Mouse (Mus musculus) stomach, postnatal 0 days (tissue): Measurements from ENCODE around the gene Rxfp1. TPM values are rescaled to one million over a fixed set of nuclear protein-coding genes. Genes with fewer than 3 reads are reported as not detected.

Source experiments
- ATAC-seq: fragments of 200-750 bp; cut with Nextera tagmentation; 2 replicates; pipeline ENCODE4 v1.8.0; 2017; ENCODE audit not compliant: low FRiP score, low TSS enrichment
- DNase-seq: peaks from one replicate; pipeline ENCODE4 v3.0.0-alpha.2; 2016; ENCODE audit warnings: low spot score
- H3K27ac ChIP-seq: fragments of 300-500 bp; sonication (generic); replicated peaks from 2 replicates; pipeline ENCODE4 v1.5.1; 2014; ENCODE audit warnings: mild to moderate bottlenecking, control low read depth
- H3K27me3 ChIP-seq: fragments of 300-500 bp; sonication (generic); 2 replicates; pipeline ENCODE4 v1.6.1; 2014; ENCODE audit warnings: low read length; ENCODE audit not compliant: control insufficient read depth, insufficient read depth
- H3K36me3 ChIP-seq: fragments of 300-500 bp; sonication (generic); 2 replicates; pipeline ENCODE4 v1.6.1; 2014; ENCODE audit warnings: low read length, mixed read lengths; ENCODE audit not compliant: control insufficient read depth, insufficient read depth
- H3K4me1 ChIP-seq: fragments of 300-500 bp; sonication (generic); replicated peaks from 2 replicates; pipeline ENCODE4 v1.6.1; 2014; ENCODE audit warnings: antibody characterized with exemption; ENCODE audit not compliant: control insufficient read depth, insufficient read depth
- H3K4me2 ChIP-seq: fragments of 300-500 bp; sonication (generic); replicated peaks from 2 replicates; pipeline ENCODE4 v1.6.1; 2014; ENCODE audit warnings: low read depth, mild to moderate bottlenecking, control low read depth, moderate library complexity
- H3K4me3 ChIP-seq: fragments of 300-500 bp; sonication (generic); 2 replicates; pipeline ENCODE4 v1.5.1; 2014; ENCODE audit warnings: low read depth, low read length, control low read depth
- H3K9ac ChIP-seq: fragments of 300-500 bp; sonication (generic); 2 replicates; pipeline ENCODE4 v1.6.1; 2014; ENCODE audit warnings: mild to moderate bottlenecking, low read length, control low read depth, mixed read lengths
- H3K9me3 ChIP-seq: fragments of 300-500 bp; sonication (generic); 2 replicates; pipeline ENCODE4 v1.6.1; 2016; ENCODE audit warnings: low read length; ENCODE audit not compliant: control insufficient read depth
- CTCF ChIP-seq: IDR thresholded peaks from 2 replicates; pipeline ENCODE4 v1.5.1; 2016; ENCODE audit warnings: antibody characterized with exemption, low read depth, mild to moderate bottlenecking, moderate library complexity
- EP300 ChIP-seq: optimal IDR thresholded peaks from 2 replicates; pipeline ENCODE3; 2016; ENCODE audit warnings: antibody characterized with exemption
- whole genome bisulfite sequencing: fragments of 180-500 bp; shearing (Covaris S2); extraction: QIAGEN DNeasy Blood & Tissue Kit; methylation state at CpG from one replicate; pipeline ENCODE4 v1.1.7; 2014; 5-methylcytosine and 5-hydroxymethylcytosine counted together
- polyA plus RNA-seq: library from polyadenylated mRNA; unstranded; fragments of >200 nt; fragmentation: Nextera tagmentation; extraction: Ambion mirVana; gene quantifications from 2 replicates; pipeline ENCODE4 v1.2.1, GENCODE M21; 2015

Gene Rxfp1
- polyA plus RNA-seq, 1 experiment from 2014 or later: not detected

DNA sequence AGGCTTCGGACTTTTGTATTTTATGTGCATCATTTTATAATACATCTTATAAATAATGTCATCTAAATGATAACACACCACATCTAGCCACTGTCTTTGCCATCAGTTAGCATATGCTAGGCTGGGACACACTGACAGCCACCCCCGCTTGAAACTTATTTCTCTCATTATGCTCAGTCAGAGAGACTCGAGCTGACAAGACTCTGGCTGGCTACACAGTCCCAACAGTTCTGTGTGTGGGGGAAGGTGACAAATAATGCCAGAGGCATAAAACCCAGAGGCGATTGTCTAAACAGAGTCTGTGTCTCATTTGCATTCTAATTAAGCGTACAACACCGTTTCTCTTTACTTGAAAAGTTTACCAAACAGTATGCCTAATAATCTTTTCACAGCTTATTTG is 7.4 kb upstream of the Rxfp1 start:
- Histone ChIP-seq H3K27ac (no peak overlapping the region), H3K27me3 (no peaks in the 10 kb centered on the region), H3K9ac (no peak overlapping the region), H3K4me1 (no peaks in the 10 kb centered on the region), H3K36me3 (no peaks in the 10 kb centered on the region), H3K4me2 (no peak overlapping the region), H3K9me3 (no peaks in the 10 kb centered on the region), H3K4me3 (no peak overlapping the region)
- TF ChIP-seq CTCF (no peak), EP300 (no peak)
- WGBS: 67% methylated on average over 6 of the region's 6 CpGs
- DNase-seq: no peak
- no peak for ATAC-seq

DNA sequence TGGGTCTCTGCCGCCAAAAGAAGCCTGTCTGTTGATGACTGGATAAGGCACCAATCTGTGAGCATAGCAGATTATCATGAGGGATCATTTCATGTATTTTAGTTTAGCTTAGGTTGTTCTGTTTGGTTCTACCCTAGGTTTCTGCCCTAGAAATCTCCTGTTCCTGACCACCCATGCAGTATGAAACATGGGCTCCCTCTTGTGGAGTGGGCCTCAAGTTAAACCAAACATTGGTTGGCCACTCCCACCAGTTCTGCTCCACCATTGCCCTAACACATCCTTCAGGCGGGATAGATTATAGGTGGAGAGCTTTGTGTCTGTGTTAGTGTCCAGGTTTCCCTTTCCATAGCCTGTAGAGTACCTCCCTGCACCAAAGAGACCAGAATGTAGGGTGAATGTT is 6.7 kb upstream of the Rxfp1 start:
- Histone ChIP-seq H3K9ac (no peak overlapping the region), H3K9me3 (no peaks in the 10 kb centered on the region), H3K36me3 (no peaks in the 10 kb centered on the region), H3K4me3 (no peak overlapping the region), H3K27ac (no peak overlapping the region), H3K4me2 (no peak overlapping the region), H3K4me1 (no peaks in the 10 kb centered on the region), H3K27me3 (no peaks in the 10 kb centered on the region)
- peak; percentile 26 for DNase-seq
- ATAC-seq: no peak
- TF ChIP-seq EP300 (no peak), CTCF (peak; percentile 66)
- WGBS: 89% methylated on average over 2 of the region's 2 CpGs

DNA sequence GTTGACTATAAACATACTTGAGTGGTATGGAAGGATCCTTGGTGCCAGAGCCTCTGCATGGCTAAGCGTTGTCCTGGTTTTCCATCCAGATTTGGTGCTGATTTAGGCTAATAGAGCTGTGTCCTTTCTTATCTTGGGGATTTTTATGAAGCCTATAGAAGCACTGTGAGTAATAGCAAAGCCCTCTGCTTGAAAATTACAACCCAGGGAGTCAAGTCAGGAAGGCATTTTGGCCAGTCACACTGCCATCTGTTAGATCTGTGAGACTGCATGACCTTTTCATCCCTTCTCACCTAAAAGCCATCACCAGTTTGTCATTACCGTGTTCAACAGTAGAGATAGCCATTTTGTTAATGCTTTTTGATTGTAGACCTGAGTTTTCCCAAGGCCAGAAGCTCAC is 2.7 kb upstream of the Rxfp1 start:
- no peaks in the 10 kb centered on the region for H3K9me3 ChIP-seq
- no peak for TF ChIP-seq EP300
- no peak for TF ChIP-seq CTCF
- DNase-seq (no peak), ATAC-seq (no peak)
- no peak overlapping the region for H3K4me2 ChIP-seq
- no peaks in the 10 kb centered on the region for H3K36me3 ChIP-seq
- WGBS: 86% methylated on average over 2 of the region's 2 CpGs
- H3K4me1 ChIP-seq: no peaks in the 10 kb centered on the region
- H3K9ac ChIP-seq: no peak overlapping the region
- H3K27ac ChIP-seq: no peak overlapping the region
- no peak overlapping the region for H3K4me3 ChIP-seq
- no peaks in the 10 kb centered on the region for H3K27me3 ChIP-seq

DNA sequence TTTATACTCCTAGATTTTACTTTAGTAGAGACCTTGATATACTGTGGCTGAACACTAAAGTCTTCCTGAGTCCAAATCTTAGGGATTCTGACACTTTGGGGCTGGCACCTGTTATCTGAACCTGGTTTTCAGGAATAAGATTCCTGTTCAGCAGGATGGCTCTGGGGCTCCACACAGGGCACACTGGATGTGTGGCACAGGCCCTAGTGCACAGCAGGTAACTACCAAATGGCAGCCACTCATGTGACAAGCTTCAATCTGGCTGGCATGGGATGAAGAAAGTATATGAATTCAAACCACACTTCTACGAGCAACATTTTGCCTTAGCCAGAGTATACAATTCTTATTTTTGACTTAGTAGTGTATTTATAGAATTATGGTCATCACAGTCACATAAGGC is 771 bp upstream of the Rxfp1 start:
- no peak for DNase-seq

DNA sequence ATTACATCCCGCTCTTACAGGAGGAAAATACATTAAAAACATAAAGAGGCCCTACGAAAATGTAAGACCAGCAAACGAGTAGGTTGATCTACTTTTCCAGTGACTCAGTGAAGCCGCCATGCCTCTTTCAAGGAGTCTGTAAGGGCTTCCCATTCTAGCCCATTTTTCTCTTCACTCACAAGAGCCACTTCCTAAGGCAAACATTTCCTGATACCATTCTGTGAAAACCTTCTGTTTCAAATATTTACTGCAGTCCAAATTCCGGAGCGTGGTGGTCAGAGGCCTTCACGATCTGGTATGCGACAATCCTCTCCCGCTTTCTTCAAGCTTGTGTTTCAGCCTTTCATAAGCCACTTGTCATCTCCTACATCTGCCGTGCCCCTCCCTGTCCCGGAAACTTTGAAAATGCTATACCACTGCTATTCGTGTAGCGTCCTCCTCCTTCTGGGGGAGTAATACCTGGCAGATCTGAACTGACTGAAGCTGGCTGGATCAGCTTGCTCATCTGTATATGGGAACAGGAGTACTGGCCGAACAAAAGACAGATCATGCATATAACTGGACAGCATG is 11.1 kb downstream of the Rxfp1 start:
- no peaks in the 10 kb centered on the region for H3K27me3 ChIP-seq
- H3K4me1 ChIP-seq: no peaks in the 10 kb centered on the region; the same call in 1 of the 2 replicates
- no peaks in the 10 kb centered on the region for H3K36me3 ChIP-seq
- no peak overlapping the region for H3K4me2 ChIP-seq
- H3K9ac ChIP-seq: no peak overlapping the region
- ATAC-seq (no peak), DNase-seq (no peak)
- H3K9me3 ChIP-seq: no peaks in the 10 kb centered on the region
- TF ChIP-seq CTCF (no peak), EP300 (no peak)
- H3K4me3 ChIP-seq: no peak overlapping the region
- WGBS: 40% methylated on average over 14 of the region's 14 CpGs
- no peak overlapping the region for H3K27ac ChIP-seq

More for the DNA sequence above, 771 bp upstream of the Rxfp1 start:
- H3K4me3 ChIP-seq: no peak overlapping the region
- no peak overlapping the region for H3K9ac ChIP-seq
- H3K4me1 ChIP-seq: no peaks in the 10 kb centered on the region
- H3K27ac ChIP-seq: no peak overlapping the region
- no peaks in the 10 kb centered on the region for H3K36me3 ChIP-seq
- TF ChIP-seq EP300 (no peak), CTCF (no peak)
- H3K27me3 ChIP-seq: no peaks in the 10 kb centered on the region
- no peak overlapping the region for H3K4me2 ChIP-seq
- no peak for ATAC-seq
- WGBS: 87% methylated on average over 1 of the region's 1 CpGs
- H3K9me3 ChIP-seq: no peaks in the 10 kb centered on the region

DNA sequence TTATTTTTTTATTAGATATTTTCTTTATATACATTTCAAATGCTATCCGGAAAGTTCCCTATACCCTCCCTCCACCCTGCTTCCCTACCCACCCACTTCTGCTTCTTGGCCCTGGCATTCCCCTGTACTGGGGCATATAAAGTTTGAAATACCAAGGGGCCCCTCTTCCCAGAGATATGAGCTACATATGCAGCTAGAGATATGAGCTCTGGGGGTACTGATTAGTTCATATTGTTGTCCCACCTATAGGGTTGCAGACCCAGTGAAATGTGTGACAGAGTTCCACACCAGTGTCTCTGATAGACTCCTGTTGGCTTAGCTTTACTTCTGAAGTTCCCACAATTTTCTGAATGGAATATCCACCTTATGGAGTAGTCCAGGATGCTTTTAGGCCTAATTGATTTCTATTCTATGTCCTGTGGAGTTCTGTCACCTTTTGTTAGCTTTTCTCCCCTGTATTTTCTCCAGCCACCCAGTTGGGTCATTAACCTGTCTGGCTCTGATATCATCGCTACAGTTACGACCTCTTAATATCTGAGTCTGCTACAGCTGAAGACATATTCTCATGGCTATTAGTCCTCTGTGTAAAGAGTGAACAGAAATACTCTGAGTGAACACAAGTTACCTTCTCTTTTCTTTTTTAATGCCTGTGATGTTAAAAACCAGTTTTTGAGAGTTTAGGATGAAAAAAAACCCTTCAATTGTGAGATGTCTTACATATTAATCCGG is 16.8 kb downstream of the Rxfp1 start:
- ATAC-seq: no peak
- no peaks in the 10 kb centered on the region for H3K4me1 ChIP-seq
- WGBS: 77% methylated on average over 4 of the region's 4 CpGs
- TF ChIP-seq CTCF (no peak), EP300 (no peak)
- H3K36me3 ChIP-seq: no peaks in the 10 kb centered on the region
- no peak overlapping the region for H3K9ac ChIP-seq
- H3K4me2 ChIP-seq: no peak overlapping the region
- H3K9me3 ChIP-seq: no peaks in the 10 kb centered on the region
- no peak for DNase-seq
- no peaks in the 10 kb centered on the region for H3K27me3 ChIP-seq
- H3K4me3 ChIP-seq: no peak overlapping the region
- H3K27ac ChIP-seq: no peak overlapping the region
